Mouse (Mus musculus) liver, embryonic 14.5 days (tissue): ENCODE results near the gene Pah.

ENCODE experiments used
- CTCF ChIP-seq: IDR thresholded peaks from 2 replicates; pipeline ENCODE4 v1.5.1; 2016; ENCODE audit warnings: antibody characterized with exemption, low read depth, control low read depth
- EP300 ChIP-seq: IDR thresholded peaks from 2 replicates; pipeline ENCODE4 v1.6.1; 2016; ENCODE audit warnings: antibody characterized with exemption, low read depth

GRCm38 (mm10) chr10:87488429-87489145, 33.0 kb upstream of the Pah start:
- TF ChIP-seq CTCF (no peak), EP300 (no peak)
